Mouse (Mus musculus): ENCODE measurements at regions not wholly inside any gene's neighbourhood (a gene's known extent, or its start where the extent isn't known, plus 50 kb on each side); places are given as distances from the start of the nearest gene placed in this dataset.

- CTCF ChIA-PET: no interaction called here
Observed at GRCm38 (mm10) chr8:36041222-36041864, 275.8 kb downstream of the Gm19410 start.

GRCm38 (mm10) chr8:36042594-36042993, 277.0 kb downstream of the Gm19410 start:
- CTCF ChIA-PET: interaction anchor here (0.7 kb wide), 1 partner anchor 13 kb away, joined by 10 read pairs; no protein-coding TSS in a partner anchor

Data from spleen, embryonic (tissue).